Mouse (Mus musculus): ENCODE results near the gene Gm42906. TPM values are rescaled to one million over a fixed set of nuclear protein-coding genes. Genes with fewer than 3 reads are reported as not detected.

The Gm42906 gene
- total and polyA plus RNA-seq, 3 experiments: not detected

- TF ChIP-seq MXI1 (IDR thresholded peaks at IDR 0.05; ENCODE audit: low read depth, low read length) (no peak), UBTF (IDR thresholded peaks at IDR 0.05; ENCODE audit: borderline replicate concordance, insufficient read depth, low read depth, low read length) (no peak), RCOR1 (IDR thresholded peaks at IDR 0.05; ENCODE audit: low read depth, low read length) (no peak), KAT2A (conservative IDR thresholded peaks at IDR 0.05; ENCODE audit: low read depth, low read length) (no peak), SIN3A (IDR thresholded peaks at IDR 0.05; ENCODE audit: low read length) (no peak), POLR2AphosphoS5 (IDR thresholded peaks at IDR 0.05; ENCODE audit: borderline replicate concordance, low read depth, low read length) (no peak), POLR2A (IDR thresholded peaks at IDR 0.05; ENCODE audit: control insufficient read depth in 1 of 2, insufficient read depth in 1 of 2, low read depth in 1 of 2, low read length in 2 of 2, poor library complexity in 1 of 2) (no peak), ZMIZ1 (IDR thresholded peaks at IDR 0.05; ENCODE audit: low read depth, low read length) (no peak)
- no peak for DNase-seq (ENCODE audit: low read depth, low spot score)
- Histone ChIP-seq H3K4me1 (ENCODE audit: control insufficient read depth in 1 of 2, insufficient read depth in 2 of 2, low read length in 2 of 2) (no peaks in the 10 kb centered on the region), H3K4me3 (ENCODE audit: control insufficient read depth in 1 of 2, insufficient read depth in 1 of 2, low read depth in 2 of 2, low read length in 2 of 2) (no peak overlapping the region), H3K27ac (ENCODE audit: control insufficient read depth, low read depth, low read length) (no peak overlapping the region), H3K36me3 (ENCODE audit: control insufficient read depth in 1 of 2, insufficient read depth in 2 of 2, low read length in 2 of 2) (no peaks in the 10 kb centered on the region), H3K79me2 (ENCODE audit: control insufficient read depth, insufficient read depth, low read length, poor library complexity) (no peaks in the 10 kb centered on the region), H3K9me3 (replicated peaks; ENCODE audit: insufficient read depth, low read length) (no peaks in the 10 kb centered on the region), H3K9ac (ENCODE audit: control insufficient read depth, low read depth, low read length, poor library complexity, severe bottlenecking) (no peak overlapping the region), H3K27me3 (ENCODE audit: control insufficient read depth in 1 of 2, insufficient read depth in 2 of 2, low read length in 2 of 2) (no peaks in the 10 kb centered on the region)
These were observed 380.5 kb downstream of the Gm42906 start for GRCm38 (mm10) chr5:151047488-151047887.

- Histone ChIP-seq H3K9me3 (replicated peaks; ENCODE audit: insufficient read depth, low read length) (no peaks in the 10 kb centered on the region), H3K27ac (ENCODE audit: control insufficient read depth, low read depth, low read length) (no peak overlapping the region), H3K9ac (ENCODE audit: control insufficient read depth, low read depth, low read length, poor library complexity, severe bottlenecking) (no peak overlapping the region), H3K79me2 (ENCODE audit: control insufficient read depth, insufficient read depth, low read length, poor library complexity) (no peaks in the 10 kb centered on the region), H3K4me1 (ENCODE audit: control insufficient read depth in 1 of 2, insufficient read depth in 2 of 2, low read length in 2 of 2) (no peaks in the 10 kb centered on the region), H3K27me3 (ENCODE audit: control insufficient read depth in 1 of 2, insufficient read depth in 2 of 2, low read length in 2 of 2) (no peaks in the 10 kb centered on the region), H3K4me3 (ENCODE audit: control insufficient read depth in 1 of 2, insufficient read depth in 1 of 2, low read depth in 2 of 2, low read length in 2 of 2) (no peak overlapping the region), H3K36me3 (ENCODE audit: control insufficient read depth in 1 of 2, insufficient read depth in 2 of 2, low read length in 2 of 2) (no peaks in the 10 kb centered on the region)
- DNase-seq (ENCODE audit: low read depth, low spot score): no peak
- TF ChIP-seq GATA1 (IDR thresholded peaks at IDR 0.05; ENCODE audit: low read depth, low read length): no peak
- TF ChIP-seq SMC3 (IDR thresholded peaks at IDR 0.05; ENCODE audit: low read depth, low read length): no peak
- TF ChIP-seq TCF12 (IDR thresholded peaks at IDR 0.05; ENCODE audit: low read depth, low read length): no peak
- TF ChIP-seq POLR2AphosphoS5 (IDR thresholded peaks at IDR 0.05; ENCODE audit: borderline replicate concordance, low read depth, low read length): no peak
- TF ChIP-seq NRF1 (IDR thresholded peaks at IDR 0.05; ENCODE audit: insufficient read depth, low read depth, low read length, poor library complexity, severe bottlenecking): no peak
- no peak for TF ChIP-seq KAT2A (conservative IDR thresholded peaks at IDR 0.05; ENCODE audit: low read depth, low read length)
These were observed 381.0 kb downstream of the Gm42906 start for GRCm38 (mm10) chr5:151046917-151047316.

- Histone ChIP-seq H3K9ac (ENCODE audit: control insufficient read depth, low read depth, low read length, poor library complexity, severe bottlenecking) (no peak overlapping the region), H3K27me3 (ENCODE audit: control insufficient read depth in 1 of 2, insufficient read depth in 2 of 2, low read length in 2 of 2) (no peaks in the 10 kb centered on the region), H3K27ac (ENCODE audit: control insufficient read depth, low read depth, low read length) (no peak overlapping the region), H3K36me3 (ENCODE audit: control insufficient read depth in 1 of 2, insufficient read depth in 2 of 2, low read length in 2 of 2) (no peaks in the 10 kb centered on the region), H3K4me1 (ENCODE audit: control insufficient read depth in 1 of 2, insufficient read depth in 2 of 2, low read length in 2 of 2) (no peaks in the 10 kb centered on the region), H3K79me2 (ENCODE audit: control insufficient read depth, insufficient read depth, low read length, poor library complexity) (no peaks in the 10 kb centered on the region), H3K9me3 (replicated peaks; ENCODE audit: insufficient read depth, low read length) (no peaks in the 10 kb centered on the region), H3K4me3 (ENCODE audit: control insufficient read depth in 1 of 2, insufficient read depth in 1 of 2, low read depth in 2 of 2, low read length in 2 of 2) (no peak overlapping the region)
- DNase-seq (ENCODE audit: low read depth, low spot score): no peak
- no peak for TF ChIP-seq GABPA (IDR thresholded peaks at IDR 0.05; ENCODE audit: low read depth, low read length)
- TF ChIP-seq RCOR1 (IDR thresholded peaks at IDR 0.05; ENCODE audit: low read depth, low read length): no peak
- no peak for TF ChIP-seq TCF12 (IDR thresholded peaks at IDR 0.05; ENCODE audit: low read depth, low read length)
- no peak for TF ChIP-seq POLR2AphosphoS5 (IDR thresholded peaks at IDR 0.05; ENCODE audit: borderline replicate concordance, low read depth, low read length)
- TF ChIP-seq SIN3A (IDR thresholded peaks at IDR 0.05; ENCODE audit: low read length): no peak
- no peak for TF ChIP-seq ZNF384 (IDR thresholded peaks at IDR 0.05; ENCODE audit: low read depth, low read length)
- no peak for TF ChIP-seq SMC3 (IDR thresholded peaks at IDR 0.05; ENCODE audit: low read depth, low read length)
- no peak for TF ChIP-seq HCFC1 (IDR thresholded peaks at IDR 0.05; ENCODE audit: low read depth, low read length)
- no peak for TF ChIP-seq BHLHE40 (IDR thresholded peaks at IDR 0.05; ENCODE audit: borderline replicate concordance, low read depth, low read length)
- TF ChIP-seq CHD1 (IDR thresholded peaks at IDR 0.05; ENCODE audit: low read depth, low read length): no peak
- no peak for TF ChIP-seq CHD2 (IDR thresholded peaks at IDR 0.05; ENCODE audit: low read length)
- no peak for TF ChIP-seq MEF2A (IDR thresholded peaks at IDR 0.05; ENCODE audit: extremely low read depth, insufficient replicate concordance, low read depth, low read length, poor library complexity, severe bottlenecking)
- no peak for TF ChIP-seq POLR2AphosphoS2 (IDR thresholded peaks at IDR 0.05; ENCODE audit: low read length)
- no peak for TF ChIP-seq TAL1 (IDR thresholded peaks at IDR 0.05; ENCODE audit: low read length)
- no peak for TF ChIP-seq TBP (IDR thresholded peaks at IDR 0.05; ENCODE audit: low read depth, low read length)
- no peak for TF ChIP-seq ZC3H11A (IDR thresholded peaks at IDR 0.05; ENCODE audit: low read depth, low read length)
- no peak for TF ChIP-seq UBTF (IDR thresholded peaks at IDR 0.05; ENCODE audit: borderline replicate concordance, insufficient read depth, low read depth, low read length)
- TF ChIP-seq USF2 (IDR thresholded peaks at IDR 0.05; ENCODE audit: borderline replicate concordance in 1 of 2, insufficient read depth in 1 of 2, low read depth in 1 of 2, low read length in 2 of 2): no peak
- TF ChIP-seq MAX (IDR thresholded peaks at IDR 0.05; ENCODE audit: low read length): no peak
These were observed 381.8 kb downstream of the Gm42906 start for GRCm38 (mm10) chr5:151046131-151046530.

Measured in MEL (cell line).